Mouse (Mus musculus) heart, postnatal 0 days (tissue): ENCODE results near the gene Kif19a. TPM values are rescaled to one million over a fixed set of nuclear protein-coding genes. Genes with fewer than 3 reads are reported as not detected.

Experiments
- ATAC-seq: fragments of 200-750 bp; cut with Nextera tagmentation; 2 replicates; pipeline ENCODE4 v1.8.0; 2017; ENCODE audit warnings: low read depth, moderate number of reproducible peaks, moderate library complexity; ENCODE audit not compliant: insufficient read depth
- DNase-seq: peaks from one replicate; pipeline ENCODE4 v3.0.0-alpha.2; 2016; ENCODE audit warnings: low spot score
- H3K27ac ChIP-seq: fragments of 300-500 bp; sonication (generic); 2 replicates; pipeline ENCODE4 v1.5.1; 2014; ENCODE audit warnings: low read depth, mild to moderate bottlenecking
- H3K27me3 ChIP-seq: fragments of 300-500 bp; sonication (generic); 2 replicates; pipeline ENCODE4 v1.6.1; 2014; ENCODE audit warnings: low read length, mixed read lengths; ENCODE audit not compliant: control insufficient read depth, insufficient read depth
- H3K36me3 ChIP-seq: fragments of 300-500 bp; sonication (generic); replicated peaks from 2 replicates; pipeline ENCODE4 v1.6.1; 2014; ENCODE audit warnings: low read length, mixed read lengths; ENCODE audit not compliant: control insufficient read depth, insufficient read depth
- H3K4me1 ChIP-seq: fragments of 300-500 bp; sonication (generic); 2 replicates; pipeline ENCODE4 v1.6.1; 2014; ENCODE audit warnings: antibody characterized with exemption; ENCODE audit not compliant: control insufficient read depth, insufficient read depth
- H3K4me2 ChIP-seq: fragments of 300-500 bp; sonication (generic); 2 replicates; pipeline ENCODE4 v1.6.1; 2014; ENCODE audit warnings: low read depth, mild to moderate bottlenecking, low read length, moderate library complexity
- H3K4me3 ChIP-seq: fragments of 300-500 bp; sonication (generic); 2 replicates; pipeline ENCODE4 v1.5.1; 2014; ENCODE audit warnings: low read depth, low read length
- H3K9ac ChIP-seq: fragments of 300-500 bp; sonication (generic); replicated peaks from 2 replicates; pipeline ENCODE4 v1.6.1; 2014; ENCODE audit warnings: low read depth, low read length, mixed read lengths
- H3K9me3 ChIP-seq: fragments of 300-500 bp; sonication (generic); replicated peaks from 2 replicates; pipeline ENCODE4 v1.6.1; 2016; ENCODE audit warnings: low read length; ENCODE audit not compliant: control insufficient read depth
- CTCF ChIP-seq: IDR thresholded peaks from 2 replicates; pipeline ENCODE4 v1.5.1; 2016; ENCODE audit warnings: antibody characterized with exemption, control low read depth, low read depth
- EP300 ChIP-seq: IDR thresholded peaks from 2 replicates; pipeline ENCODE4 v1.6.1; 2016; ENCODE audit warnings: antibody characterized with exemption, low read depth
- WGBS: fragments of 180-500 bp; shearing (Covaris S2); extraction: QIAGEN DNeasy Blood & Tissue Kit; methylation state at CpG from one replicate; pipeline ENCODE4 v1.1.7; 2014; 5-methylcytosine and 5-hydroxymethylcytosine counted together
- polyA plus RNA-seq: library from polyadenylated mRNA; unstranded; fragments of >200 nt; fragmentation: Nextera tagmentation; extraction: Ambion mirVana; gene quantifications from 2 replicates; pipeline ENCODE4 v1.2.1, GENCODE M21; 2015
- total RNA-seq: library from RNA; depleted of rRNA; stranded (reverse); fragments of >200 nt; gene quantifications from 2 replicates; pipeline ENCODE4 v1.2.3, GENCODE M21; 2014; ENCODE audit warnings: low replicate concordance

Kif19a gene
- total and polyA plus RNA-seq, 2 experiments from 2014 or later, result 0.08 TPM; not detected in 1

- Histone ChIP-seq H3K4me3 (no peak overlapping the region), H3K27me3 (no peaks in the 10 kb centered on the region), H3K9ac (no peak overlapping the region), H3K36me3 (no peaks in the 10 kb centered on the region), H3K4me1 (no peaks in the 10 kb centered on the region), H3K4me2 (no peak overlapping the region), H3K9me3 (no peaks in the 10 kb centered on the region), H3K27ac (no peak overlapping the region)
- ATAC-seq, result no peak
- no peak for TF ChIP-seq EP300
- no peak for TF ChIP-seq CTCF
- WGBS, result 79% methylated on average over 1 of the region's 1 CpGs
- DNase-seq, result no peak
Measured at GRCm38 (mm10) chr11:114809371-114809770, 44.2 kb downstream of the Kif19a start.

- Histone ChIP-seq H3K27ac (no peak overlapping the region), H3K36me3 (no peaks in the 10 kb centered on the region), H3K4me3 (no peak overlapping the region), H3K4me2 (no peak overlapping the region), H3K27me3 (no peaks in the 10 kb centered on the region), H3K9ac (no peak overlapping the region), H3K9me3 (no peaks in the 10 kb centered on the region), H3K4me1 (peaks cover 7% of the 10 kb centered on the region; the same call in 1 of the 2 replicates)
- ATAC-seq (no peak), DNase-seq (no peak)
- 23% methylated on average over 4 of the region's 4 CpGs for WGBS
- TF ChIP-seq EP300, result no peak
- no peak for TF ChIP-seq CTCF
Measured at GRCm38 (mm10) chr11:114810344-114810743, 45.2 kb downstream of the Kif19a start.

GRCm38 (mm10) chr11:114812731-114813240, 47.6 kb downstream of the Kif19a start:
- WGBS, result 18% methylated on average over 6 of the region's 6 CpGs
- DNase-seq (peak; percentile 83), ATAC-seq (peak; percentile 47)
- H3K9me3 ChIP-seq, result no peaks in the 10 kb centered on the region
- no peak overlapping the region for H3K9ac ChIP-seq
- TF ChIP-seq EP300 (no peak), CTCF (peak; percentile 95)
- H3K4me1 ChIP-seq, result peaks cover 7% of the 10 kb centered on the region; the same call in 1 of the 2 replicates
- no peak overlapping the region for H3K4me2 ChIP-seq
- H3K27me3 ChIP-seq, result no peaks in the 10 kb centered on the region
- H3K4me3 ChIP-seq, result no peak overlapping the region
- H3K27ac ChIP-seq, result no peak overlapping the region
- no peaks in the 10 kb centered on the region for H3K36me3 ChIP-seq

DNA sequence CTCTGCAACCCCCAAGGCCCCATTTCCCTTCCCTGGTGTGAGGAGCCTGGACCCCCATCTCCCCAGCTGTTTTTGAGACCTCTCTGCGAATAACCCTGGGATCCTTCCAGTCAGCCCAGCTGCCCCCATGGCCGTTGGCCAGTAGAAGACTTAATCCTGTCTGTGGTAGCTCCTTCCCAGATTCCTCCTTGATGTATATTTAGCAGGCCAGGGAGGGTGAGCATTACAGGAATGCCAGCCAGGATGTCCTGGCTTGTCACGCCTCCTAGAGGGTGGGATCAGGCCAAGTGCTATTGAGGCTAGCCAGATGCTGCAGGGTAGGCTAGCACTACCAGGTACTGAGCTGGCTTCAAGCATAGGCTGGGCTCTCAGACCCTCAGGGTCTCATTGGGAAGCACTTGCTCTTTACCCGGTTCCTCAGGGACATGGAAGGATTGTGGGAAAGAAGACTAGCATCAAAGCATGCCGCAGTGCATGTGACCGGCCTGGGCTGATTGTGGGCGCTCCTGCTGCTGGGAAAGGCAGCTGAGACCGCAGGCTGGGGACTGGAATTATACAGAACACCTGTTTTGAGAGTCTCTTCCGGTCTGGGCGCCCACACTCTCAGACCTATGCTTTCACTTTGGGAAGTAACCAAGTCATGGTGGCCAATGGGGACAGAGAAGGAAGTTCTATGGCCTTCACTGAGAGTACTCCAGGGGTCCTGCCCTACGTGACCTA, 49.8 kb downstream of the Kif19a start:
- DNase-seq (no peak), ATAC-seq (peak; percentile 61)
- H3K4me1 ChIP-seq, result peaks cover 7% of the 10 kb centered on the region; the same call in 1 of the 2 replicates
- TF ChIP-seq EP300 (no peak), CTCF (no peak)
- H3K27me3 ChIP-seq, result no peaks in the 10 kb centered on the region
- H3K4me3 ChIP-seq, result no peak overlapping the region
- H3K36me3 ChIP-seq, result no peaks in the 10 kb centered on the region
- no peak overlapping the region for H3K4me2 ChIP-seq
- H3K9ac ChIP-seq, result no peak overlapping the region
- no peak overlapping the region for H3K27ac ChIP-seq
- no peaks in the 10 kb centered on the region for H3K9me3 ChIP-seq
- WGBS, result 45% methylated on average over 11 of the region's 11 CpGs

- DNase-seq, result no peak
- ATAC-seq, result no peak
- no peaks in the 10 kb centered on the region for H3K27me3 ChIP-seq
- TF ChIP-seq EP300 (no peak), CTCF (no peak)
- H3K4me3 ChIP-seq, result no peak overlapping the region
- no peaks in the 10 kb centered on the region for H3K9me3 ChIP-seq
- WGBS, result 87% methylated on average over 4 of the region's 4 CpGs
- H3K4me1 ChIP-seq, result peaks cover 7% of the 10 kb centered on the region; the same call in 1 of the 2 replicates
- no peak overlapping the region for H3K9ac ChIP-seq
- H3K27ac ChIP-seq, result no peak overlapping the region
- H3K36me3 ChIP-seq, result no peaks in the 10 kb centered on the region
- H3K4me2 ChIP-seq, result no peak overlapping the region
Measured at GRCm38 (mm10) chr11:114816934-114817333, 51.7 kb downstream of the Kif19a start.
